Mouse (Mus musculus) R1 (cell line): ENCODE measurements around the gene Kif26a.

Experiments used
- DNase-seq: peaks from one replicate; pipeline ENCODE4 v3.0.0-alpha.2; 2018; ENCODE audit warnings: low read depth, low spot score

The Kif26a gene

GRCm38 (mm10) chr12:112145875-112146651 is at the start of gene Kif26a:
Kif26a (plus strand) TSS chr12:112146208.
- peak; percentile 80 for DNase-seq

GRCm38 (mm10) chr12:112096733-112097117 is 49.3 kb upstream of the Kif26a start:
- no peak for DNase-seq

- DNase-seq = no peak
Observed at GRCm38 (mm10) chr12:112100106-112100505, 45.9 kb upstream of the Kif26a start.

GRCm38 (mm10) chr12:112101045-112101444 is 45.0 kb upstream of the Kif26a start:
- no peak for DNase-seq

GRCm38 (mm10) chr12:112103179-112103578 is 42.8 kb upstream of the Kif26a start:
- no peak for DNase-seq

- DNase-seq = no peak
Observed at GRCm38 (mm10) chr12:112104890-112105289, 41.1 kb upstream of the Kif26a start.

GRCm38 (mm10) chr12:112106541-112106971 is 39.5 kb upstream of the Kif26a start, which contains the start of gene Aspg:
Aspg (plus strand) TSS chr12:112106679.
- peak; percentile 90 for DNase-seq

- DNase-seq = no peak
Observed at GRCm38 (mm10) chr12:112107685-112108084, 38.3 kb upstream of the Kif26a start.

- DNase-seq = no peak
Observed at GRCm38 (mm10) chr12:112108696-112109445, 37.1 kb upstream of the Kif26a start.

GRCm38 (mm10) chr12:112109701-112110100 is 36.3 kb upstream of the Kif26a start:
- DNase-seq = no peak

GRCm38 (mm10) chr12:112111323-112111722 is 34.7 kb upstream of the Kif26a start:
- DNase-seq = no peak

- DNase-seq = no peak
Observed at GRCm38 (mm10) chr12:112112235-112112634, 33.8 kb upstream of the Kif26a start.

- DNase-seq = peak; percentile 87
Observed at GRCm38 (mm10) chr12:112112686-112113396, 33.2 kb upstream of the Kif26a start.

- DNase-seq = peak; percentile 74
Observed at GRCm38 (mm10) chr12:112113710-112114109, 32.3 kb upstream of the Kif26a start.

GRCm38 (mm10) chr12:112117006-112117405 is 29.0 kb upstream of the Kif26a start:
- no peak for DNase-seq

GRCm38 (mm10) chr12:112117649-112118048 is 28.4 kb upstream of the Kif26a start:
- DNase-seq = no peak

GRCm38 (mm10) chr12:112121188-112121587 is 24.8 kb upstream of the Kif26a start:
- DNase-seq = no peak

GRCm38 (mm10) chr12:112125903-112126302 is 20.1 kb upstream of the Kif26a start:
- no peak for DNase-seq

- DNase-seq = peak; percentile 36
Observed at GRCm38 (mm10) chr12:112126931-112127635, 18.9 kb upstream of the Kif26a start.

- DNase-seq = no peak
Observed at GRCm38 (mm10) chr12:112128526-112128925, 17.5 kb upstream of the Kif26a start.

- no peak for DNase-seq
Observed at GRCm38 (mm10) chr12:112129300-112129856, 16.6 kb upstream of the Kif26a start.
